Mouse (Mus musculus) limb, embryonic 14.5 days (tissue): ENCODE measurements around the gene B3galt2. TPM values are rescaled to one million over a fixed set of nuclear protein-coding genes. Genes with fewer than 3 reads are reported as not detected.

Experiments used
- ATAC-seq: fragments of 200-750 bp; cut with Nextera tagmentation; 2 replicates; pipeline ENCODE4 v1.8.0; 2017; ENCODE audit warnings: low read depth, moderate number of reproducible peaks, moderate TSS enrichment; ENCODE audit not compliant: low FRiP score
- DNase-seq: peaks from one replicate; pipeline ENCODE4 v3.0.0-alpha.2; 2015; ENCODE audit warnings: low spot score
- H3K27ac ChIP-seq: fragments of 300-500 bp; sonication (generic); replicated peaks from 2 replicates; pipeline ENCODE4 v1.5.1; 2014; ENCODE audit warnings: low read depth, mild to moderate bottlenecking, low read length, moderate library complexity, mixed read lengths
- H3K27me3 ChIP-seq: fragments of 300-500 bp; sonication (generic); 2 replicates; pipeline ENCODE4 v1.6.1; 2014; ENCODE audit warnings: low read length, mixed read lengths; ENCODE audit not compliant: control insufficient read depth, insufficient read depth
- H3K36me3 ChIP-seq: fragments of 300-500 bp; sonication (generic); 2 replicates; pipeline ENCODE4 v1.6.1; 2014; ENCODE audit warnings: mild to moderate bottlenecking, low read length, moderate library complexity, mixed read lengths; ENCODE audit not compliant: control insufficient read depth, insufficient read depth
- H3K4me1 ChIP-seq: fragments of 300-500 bp; sonication (generic); 2 replicates; pipeline ENCODE4 v1.6.1; 2014; ENCODE audit warnings: antibody characterized with exemption, low read length, mixed read lengths; ENCODE audit not compliant: control insufficient read depth, insufficient read depth
- H3K4me2 ChIP-seq: fragments of 300-500 bp; sonication (generic); replicated peaks from 2 replicates; pipeline ENCODE4 v1.6.1; 2014; ENCODE audit warnings: low read depth, mild to moderate bottlenecking, low read length, moderate library complexity; ENCODE audit not compliant: severe bottlenecking
- H3K4me3 ChIP-seq: fragments of 300-500 bp; sonication (generic); replicated peaks from 2 replicates; pipeline ENCODE4 v1.5.1; 2014; ENCODE audit warnings: low read length
- H3K9ac ChIP-seq: fragments of 300-500 bp; sonication (generic); 2 replicates; pipeline ENCODE4 v1.6.1; 2014; ENCODE audit warnings: mild to moderate bottlenecking, low read depth, low read length, moderate library complexity; ENCODE audit not compliant: severe bottlenecking
- H3K9me3 ChIP-seq: fragments of 300-500 bp; sonication (generic); 2 replicates; pipeline ENCODE4 v1.6.1; 2016; ENCODE audit warnings: low read length; ENCODE audit not compliant: control insufficient read depth
- POLR2A ChIP-seq: fragments of 200-500 bp; IDR thresholded peaks from 2 replicates; pipeline ENCODE4 v1.8.0; 2012; ENCODE audit warnings: inconsistent platforms, mild to moderate bottlenecking, moderate library complexity, borderline replicate concordance; ENCODE audit not compliant: insufficient read depth, insufficient read length; ENCODE audit errors: extremely low read depth
- WGBS: fragments of 180-500 bp; shearing (Covaris S2); extraction: QIAGEN DNeasy Blood & Tissue Kit; methylation state at CpG from one replicate; pipeline ENCODE4 v1.1.7; 2014; 5-methylcytosine and 5-hydroxymethylcytosine counted together
- polyA plus RNA-seq, 2 experiments: library from polyadenylated mRNA; depleted of rRNA in 1 of 2; stranded (reverse) in 1 of 2; unstranded in 1 of 2; fragments of >200 nt; fragmentation: Nextera tagmentation in 1 of 2; extraction: Ambion mirVana in 1 of 2; gene quantifications; 2 replicates each; pipeline versions ENCODE4 v1.2.1 to v1.2.3; 2012 to 2014

B3galt2 gene
- 0.58 and 0.63 TPM in 2 replicates for polyA plus RNA-seq (2012; rRNA removed)
- polyA plus RNA-seq (2014; fragmentation: Nextera tagmentation; extraction: Ambion mirVana) = 1.5 and 2.0 TPM in 2 replicates

GRCm38 (mm10) chr1:143640650-143641407 lies at the start of gene B3galt2:
B3galt2 (plus strand) TSS chr1:143640664.
- H3K4me1 ChIP-seq = peaks cover 6% of the 10 kb centered on the region; the same call in 1 of the 2 replicates
- H3K36me3 ChIP-seq = no peaks in the 10 kb centered on the region
- H3K9me3 ChIP-seq = no peaks in the 10 kb centered on the region
- H3K4me3 ChIP-seq = peak within 1 kb of the TSS; percentile 20
- ATAC-seq (peak; percentile 80), DNase-seq (peak; percentile 63)
- H3K27me3 ChIP-seq = no peaks in the 10 kb centered on the region
- peak within 1 kb of the TSS; percentile 32; the same call in 1 of the 2 replicates for H3K9ac ChIP-seq
- H3K4me2 ChIP-seq = peak within 1 kb of the TSS; percentile 45
- TF ChIP-seq POLR2A = no peak
- peak within 1 kb of the TSS; percentile 35 for H3K27ac ChIP-seq
- 46% methylated on average over 15 of the region's 15 CpGs for WGBS

DNA sequence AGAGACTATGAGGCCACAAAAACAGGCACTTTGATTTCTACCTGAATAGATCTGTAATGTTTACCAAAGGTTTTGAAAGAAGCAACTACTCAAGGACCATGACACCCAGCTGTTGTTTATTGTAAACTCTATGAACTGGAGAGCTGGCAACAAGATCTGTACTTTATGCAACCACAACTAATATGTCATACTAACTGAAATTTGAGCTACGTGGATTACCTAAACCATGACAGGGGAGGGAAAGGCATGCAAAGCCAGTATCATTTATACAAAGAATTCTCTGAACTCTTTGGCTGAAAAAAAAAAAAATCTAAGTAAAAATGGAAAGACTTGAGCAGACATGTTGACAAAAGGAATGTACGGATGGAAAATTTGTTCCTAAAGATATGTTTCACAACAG lies 43.6 kb upstream of the B3galt2 start:
- peaks cover 3% of the 10 kb centered on the region; the same call in 1 of the 2 replicates for H3K9me3 ChIP-seq
- 78% methylated on average over 2 of the region's 2 CpGs for WGBS
- H3K4me1 ChIP-seq = no peaks in the 10 kb centered on the region
- H3K27me3 ChIP-seq = no peaks in the 10 kb centered on the region
- H3K36me3 ChIP-seq = no peaks in the 10 kb centered on the region
- no peak for DNase-seq
- no peak overlapping the region for H3K4me3 ChIP-seq
- no peak overlapping the region for H3K27ac ChIP-seq
- TF ChIP-seq POLR2A = no peak
- no peak overlapping the region for H3K9ac ChIP-seq
- ATAC-seq = no peak
- H3K4me2 ChIP-seq = no peak overlapping the region

DNA sequence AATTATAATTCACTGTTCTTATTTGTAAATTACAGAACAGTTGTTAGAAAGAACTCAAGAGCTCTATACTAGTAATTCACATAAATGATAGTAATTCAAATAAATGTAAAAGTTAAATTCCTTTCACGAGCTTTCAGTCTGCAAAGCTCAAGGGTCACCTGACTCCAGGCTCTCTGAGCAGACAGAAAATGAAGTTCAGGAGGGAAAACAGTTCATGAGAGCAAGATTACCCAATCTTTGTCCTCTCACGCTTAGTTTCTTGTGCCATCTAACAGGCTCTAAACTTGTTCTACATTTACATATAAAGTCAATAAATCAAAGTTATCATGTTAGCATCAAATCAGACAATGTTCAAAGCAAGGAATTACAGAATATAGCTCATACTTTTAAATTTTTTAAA lies 31.6 kb upstream of the B3galt2 start:
- WGBS = 81% methylated on average over 2 of the region's 2 CpGs
- Histone ChIP-seq H3K9ac (no peak overlapping the region), H3K27me3 (no peaks in the 10 kb centered on the region), H3K4me3 (no peak overlapping the region), H3K4me2 (no peak overlapping the region), H3K9me3 (no peaks in the 10 kb centered on the region), H3K27ac (no peak overlapping the region), H3K4me1 (no peaks in the 10 kb centered on the region), H3K36me3 (peaks cover 16% of the 10 kb centered on the region)
- DNase-seq = no peak
- TF ChIP-seq POLR2A = no peak
- no peak for ATAC-seq

DNA sequence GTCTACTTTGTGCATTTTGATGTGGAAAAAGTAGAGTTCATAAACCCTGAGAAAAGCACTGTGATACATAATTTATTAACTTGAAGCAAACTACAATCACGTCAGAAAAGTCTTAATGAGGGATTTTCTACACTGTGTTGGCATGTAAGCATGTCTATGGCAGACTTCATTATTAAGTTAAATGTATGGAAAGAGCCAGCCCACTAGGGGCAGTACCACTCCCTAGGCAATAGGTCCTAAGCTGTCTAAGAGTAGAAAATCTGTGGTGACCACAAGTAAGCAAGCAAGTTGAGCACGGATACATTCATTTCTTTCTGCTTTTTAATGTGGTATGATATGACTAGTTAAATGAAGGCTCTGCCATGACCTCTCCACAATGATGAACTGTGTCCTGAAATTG lies 27.6 kb upstream of the B3galt2 start:
- no peak overlapping the region for H3K4me2 ChIP-seq
- H3K36me3 ChIP-seq = peaks cover 21% of the 10 kb centered on the region
- 87% methylated on average over 2 of the region's 2 CpGs for WGBS

GRCm38 (mm10) chr1:143619760-143620159 lies 20.7 kb upstream of the B3galt2 start:
- H3K4me2 ChIP-seq = no peak overlapping the region
- WGBS = 21% methylated on average over 2 of the region's 2 CpGs
- no peaks in the 10 kb centered on the region for H3K4me1 ChIP-seq
- no peak overlapping the region for H3K27ac ChIP-seq
- TF ChIP-seq POLR2A = no peak
- no peak overlapping the region for H3K9ac ChIP-seq
- no peak for DNase-seq
- no peaks in the 10 kb centered on the region for H3K27me3 ChIP-seq
- no peak for ATAC-seq
- no peak overlapping the region for H3K4me3 ChIP-seq
- peaks cover 12% of the 10 kb centered on the region for H3K36me3 ChIP-seq
- no peaks in the 10 kb centered on the region for H3K9me3 ChIP-seq

More for the DNA sequence above, 27.6 kb upstream of the B3galt2 start:
- H3K9ac ChIP-seq = no peak overlapping the region
- no peak overlapping the region for H3K27ac ChIP-seq
- H3K4me1 ChIP-seq = no peaks in the 10 kb centered on the region
- no peak overlapping the region for H3K4me3 ChIP-seq
- H3K9me3 ChIP-seq = no peaks in the 10 kb centered on the region
- DNase-seq = no peak
- no peak for TF ChIP-seq POLR2A
- H3K27me3 ChIP-seq = no peaks in the 10 kb centered on the region
- ATAC-seq = no peak
